Mouse (Mus musculus) forebrain, embryonic 16.5 days (tissue): Measurements from ENCODE around the gene Adarb2. TPM values are rescaled to one million over a fixed set of nuclear protein-coding genes. Genes with fewer than 3 reads are reported as not detected.
A peak's percentile ranks its signal among the peaks of the same experiment; 100 is the strongest.

Experiments used
- ATAC-seq: fragments of 200-750 bp; cut with Nextera tagmentation; 2 replicates; pipeline ENCODE4 v1.8.0; 2017; ENCODE audit warnings: mild to moderate bottlenecking, moderate library complexity
- H3K27ac ChIP-seq: fragments of 300-500 bp; sonication (generic); 2 replicates; pipeline ENCODE4 v1.5.1; 2014; ENCODE audit warnings: low read length, control low read depth
- H3K27me3 ChIP-seq: fragments of 300-500 bp; sonication (generic); replicated peaks from 2 replicates; pipeline ENCODE4 v1.6.1; 2014; ENCODE audit warnings: low read length; ENCODE audit not compliant: control insufficient read depth, insufficient read depth
- H3K36me3 ChIP-seq: fragments of 300-500 bp; sonication (generic); 2 replicates; pipeline ENCODE4 v1.6.1; 2014; ENCODE audit not compliant: control insufficient read depth, insufficient read depth
- H3K4me1 ChIP-seq: fragments of 300-500 bp; sonication (generic); replicated peaks from 2 replicates; pipeline ENCODE4 v1.6.1; 2014; ENCODE audit warnings: low read length; ENCODE audit not compliant: control insufficient read depth, insufficient read depth
- H3K4me2 ChIP-seq: fragments of 300-500 bp; sonication (generic); 2 replicates; pipeline ENCODE4 v1.6.1; 2014; ENCODE audit warnings: mild to moderate bottlenecking, low read length, control low read depth
- H3K4me3 ChIP-seq: fragments of 300-500 bp; sonication (generic); replicated peaks from 2 replicates; pipeline ENCODE4 v1.5.1; 2014; ENCODE audit warnings: mild to moderate bottlenecking, low read length, control low read depth
- H3K9ac ChIP-seq: fragments of 300-500 bp; sonication (generic); replicated peaks from 2 replicates; pipeline ENCODE4 v1.6.1; 2014; ENCODE audit warnings: low read depth, low read length, control low read depth
- H3K9me3 ChIP-seq: fragments of 300-500 bp; sonication (generic); 2 replicates; pipeline ENCODE4 v1.6.1; 2016; ENCODE audit warnings: low read length; ENCODE audit not compliant: control insufficient read depth
- WGBS: fragments of 180-500 bp; shearing (Covaris S2); extraction: QIAGEN DNeasy Blood & Tissue Kit; methylation state at CpG from one replicate; pipeline ENCODE4 v1.1.7; 2014; 5-methylcytosine and 5-hydroxymethylcytosine counted together
- polyA plus RNA-seq: library from polyadenylated mRNA; unstranded; fragments of >200 nt; fragmentation: Nextera tagmentation; extraction: Ambion mirVana; gene quantifications from 2 replicates; pipeline ENCODE4 v1.2.1, GENCODE M21; 2015

Gene Adarb2
- polyA plus RNA-seq, 1 experiment from 2014 or later = 30.0 TPM

GRCm38 (mm10) chr13:8424019-8424719 is 221.5 kb downstream of the Adarb2 start:
- Histone ChIP-seq H3K9ac (no peak overlapping the region), H3K4me3 (no peak overlapping the region), H3K36me3 (no peaks in the 10 kb centered on the region), H3K27me3 (no peaks in the 10 kb centered on the region), H3K4me2 (no peak overlapping the region), H3K9me3 (no peaks in the 10 kb centered on the region), H3K4me1 (0 out of 2 replicates have a peak, but pooled peaks cover 4% of the 10 kb centered on the region), H3K27ac (no peak overlapping the region)
- peak; percentile 70; the same call in 1 of the 2 replicates for ATAC-seq
- 66% methylated on average over 15 of the region's 15 CpGs for WGBS

DNA sequence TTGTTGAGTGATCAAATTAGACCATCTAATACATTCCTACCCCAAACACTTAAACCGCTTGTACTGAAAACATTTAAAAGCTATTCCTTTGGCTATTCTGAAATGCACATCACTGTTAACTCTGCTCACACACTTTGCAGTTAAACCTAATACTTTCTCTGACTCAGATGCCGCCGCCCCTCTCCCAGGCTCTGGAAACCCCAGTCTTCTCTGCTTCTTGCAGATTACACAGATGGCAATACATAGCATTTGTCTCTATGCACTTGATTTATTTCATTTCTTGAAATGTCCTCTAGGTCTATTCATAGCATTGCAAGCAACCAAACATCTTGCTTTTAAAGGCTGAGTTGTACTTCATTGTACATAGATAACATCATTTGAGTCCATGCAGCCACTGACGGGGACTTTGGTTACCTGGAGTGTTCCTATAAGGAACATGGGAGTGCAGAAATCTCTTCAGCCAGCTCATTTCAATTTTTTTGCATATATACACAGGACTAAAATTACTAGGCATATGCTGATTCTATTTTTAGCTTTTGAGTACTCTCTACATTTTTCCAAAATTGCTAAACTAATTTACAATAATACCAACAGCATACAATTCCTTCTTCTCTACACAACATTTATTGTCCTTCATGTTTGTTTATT is 236.6 kb downstream of the Adarb2 start:
- H3K27me3 ChIP-seq = no peaks in the 10 kb centered on the region
- no peaks in the 10 kb centered on the region for H3K4me1 ChIP-seq
- no peaks in the 10 kb centered on the region for H3K36me3 ChIP-seq
- H3K27ac ChIP-seq = no peak overlapping the region
- no peak overlapping the region for H3K9ac ChIP-seq
- ATAC-seq = 0 out of 2 replicates have a peak, but pooled peaks have one; percentile 31
- 84% methylated on average over 4 of the region's 4 CpGs for WGBS
- H3K4me2 ChIP-seq = no peak overlapping the region
- no peak overlapping the region for H3K4me3 ChIP-seq
- H3K9me3 ChIP-seq = no peaks in the 10 kb centered on the region

DNA sequence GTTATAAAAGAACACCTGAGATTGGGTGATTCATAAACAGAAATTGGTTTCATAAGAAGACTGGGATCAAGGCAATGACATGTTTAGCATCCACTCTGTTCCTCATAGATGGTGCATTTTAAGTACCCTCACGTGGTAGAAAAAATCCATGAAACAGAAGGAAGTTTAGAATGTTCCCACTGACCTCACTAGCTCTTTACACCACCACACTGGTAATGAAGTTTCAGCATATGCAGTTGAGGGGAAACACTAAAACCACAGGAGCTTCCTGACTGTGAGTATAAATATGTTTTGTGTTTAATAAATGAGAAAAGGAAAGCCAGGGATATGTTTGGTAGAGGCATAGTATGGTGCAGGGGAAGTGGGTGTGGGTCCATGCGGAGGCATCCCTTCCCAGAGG is 242.7 kb downstream of the Adarb2 start:
- no peaks in the 10 kb centered on the region for H3K36me3 ChIP-seq
- no peaks in the 10 kb centered on the region for H3K9me3 ChIP-seq
- no peak overlapping the region for H3K4me3 ChIP-seq
- WGBS = 86% methylated on average over 2 of the region's 2 CpGs
- H3K27me3 ChIP-seq = no peaks in the 10 kb centered on the region
- ATAC-seq = no peak
- H3K4me1 ChIP-seq = no peaks in the 10 kb centered on the region
- no peak overlapping the region for H3K9ac ChIP-seq
- H3K27ac ChIP-seq = no peak overlapping the region
- H3K4me2 ChIP-seq = no peak overlapping the region

GRCm38 (mm10) chr13:8448192-8448879 is 245.7 kb downstream of the Adarb2 start:
- ATAC-seq = no peak
- H3K36me3 ChIP-seq = no peaks in the 10 kb centered on the region
- H3K9ac ChIP-seq = no peak overlapping the region
- no peaks in the 10 kb centered on the region for H3K27me3 ChIP-seq
- 82% methylated on average over 8 of the region's 8 CpGs for WGBS
- no peaks in the 10 kb centered on the region for H3K4me1 ChIP-seq
- no peak overlapping the region for H3K4me2 ChIP-seq
- H3K27ac ChIP-seq = no peak overlapping the region
- H3K4me3 ChIP-seq = no peak overlapping the region
- H3K9me3 ChIP-seq = no peaks in the 10 kb centered on the region

DNA sequence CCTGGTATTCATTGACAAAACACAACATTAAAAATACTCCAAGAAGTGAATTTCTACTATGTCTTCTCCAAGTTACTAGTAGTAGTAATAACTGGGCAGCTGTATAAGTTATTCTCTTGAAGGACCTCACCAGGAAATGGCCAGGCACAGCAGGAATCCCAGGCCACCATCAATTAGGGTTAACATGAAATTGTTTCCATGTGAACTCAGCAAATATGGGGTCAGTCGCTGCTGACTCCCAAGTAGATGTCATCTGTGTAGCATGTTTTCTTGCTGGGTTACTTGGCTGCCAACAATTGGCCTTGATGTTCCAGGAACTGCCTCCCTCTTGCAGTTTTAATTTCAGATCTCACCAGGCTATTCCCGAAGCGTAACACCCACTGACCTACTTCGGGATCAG is 248.9 kb downstream of the Adarb2 start:
- no peak overlapping the region for H3K9ac ChIP-seq
- H3K27me3 ChIP-seq = no peaks in the 10 kb centered on the region
- no peak overlapping the region for H3K4me3 ChIP-seq
- H3K36me3 ChIP-seq = no peaks in the 10 kb centered on the region
- 86% methylated on average over 4 of the region's 4 CpGs for WGBS
- H3K4me2 ChIP-seq = no peak overlapping the region
- H3K4me1 ChIP-seq = no peaks in the 10 kb centered on the region
- ATAC-seq = no peak
- no peak overlapping the region for H3K27ac ChIP-seq
- no peaks in the 10 kb centered on the region for H3K9me3 ChIP-seq

- H3K36me3 ChIP-seq = no peaks in the 10 kb centered on the region
- no peak overlapping the region for H3K9ac ChIP-seq
- H3K4me3 ChIP-seq = no peak overlapping the region
- no peaks in the 10 kb centered on the region for H3K27me3 ChIP-seq
- no peak for ATAC-seq
- no peaks in the 10 kb centered on the region for H3K4me1 ChIP-seq
- 86% methylated on average over 3 of the region's 3 CpGs for WGBS
- H3K27ac ChIP-seq = no peak overlapping the region
- no peak overlapping the region for H3K4me2 ChIP-seq
- H3K9me3 ChIP-seq = no peaks in the 10 kb centered on the region
Measured at GRCm38 (mm10) chr13:8456886-8457285, 254.2 kb downstream of the Adarb2 start.

- no peak for ATAC-seq
- Histone ChIP-seq H3K4me2 (no peak overlapping the region), H3K27me3 (no peaks in the 10 kb centered on the region), H3K36me3 (no peaks in the 10 kb centered on the region), H3K27ac (no peak overlapping the region), H3K4me3 (no peak overlapping the region), H3K4me1 (no peaks in the 10 kb centered on the region), H3K9me3 (no peaks in the 10 kb centered on the region), H3K9ac (no peak overlapping the region)
- WGBS = 73% methylated on average over 3 of the region's 3 CpGs
Measured at GRCm38 (mm10) chr13:8457831-8458230, 255.2 kb downstream of the Adarb2 start.

DNA sequence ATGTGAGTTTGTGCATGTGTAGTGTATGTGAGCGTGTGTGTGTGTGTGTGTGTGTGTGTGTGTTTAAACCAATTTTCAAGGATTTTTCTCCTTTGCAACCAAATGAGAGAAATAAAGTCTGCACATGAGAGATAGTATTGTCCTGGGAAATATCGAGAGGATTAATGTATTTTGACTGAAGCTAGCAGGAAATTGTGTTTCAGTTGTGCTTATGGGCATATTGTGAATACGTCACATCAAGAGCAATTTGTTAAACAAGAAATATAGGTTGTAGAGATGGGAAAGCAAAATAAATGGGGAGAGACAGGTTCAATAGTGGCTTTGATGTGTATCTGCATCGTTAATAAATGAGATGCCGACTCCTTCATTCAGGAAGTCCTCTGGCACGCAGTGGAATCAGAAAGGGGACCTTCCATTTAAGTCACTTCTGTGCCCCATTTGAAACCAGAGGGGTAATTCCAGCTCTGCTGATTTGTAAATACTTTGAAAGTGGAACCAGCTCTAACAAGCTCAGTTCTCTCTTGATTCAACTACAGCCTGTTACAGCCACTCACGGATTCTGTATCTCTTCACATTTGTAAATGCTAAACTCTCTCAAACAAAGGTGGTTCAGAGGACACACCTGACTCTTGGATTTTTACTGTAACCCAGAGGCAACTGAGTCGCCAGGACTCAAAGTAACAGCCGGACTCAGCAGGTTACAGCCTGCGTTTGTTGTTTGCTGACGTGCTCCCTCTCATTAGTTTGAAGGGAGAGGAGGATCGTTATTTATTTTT is 265.1 kb downstream of the Adarb2 start:
- 45% methylated on average over 12 of the region's 12 CpGs for WGBS
- Histone ChIP-seq H3K27ac (no peak overlapping the region), H3K4me2 (no peak overlapping the region)

DNA sequence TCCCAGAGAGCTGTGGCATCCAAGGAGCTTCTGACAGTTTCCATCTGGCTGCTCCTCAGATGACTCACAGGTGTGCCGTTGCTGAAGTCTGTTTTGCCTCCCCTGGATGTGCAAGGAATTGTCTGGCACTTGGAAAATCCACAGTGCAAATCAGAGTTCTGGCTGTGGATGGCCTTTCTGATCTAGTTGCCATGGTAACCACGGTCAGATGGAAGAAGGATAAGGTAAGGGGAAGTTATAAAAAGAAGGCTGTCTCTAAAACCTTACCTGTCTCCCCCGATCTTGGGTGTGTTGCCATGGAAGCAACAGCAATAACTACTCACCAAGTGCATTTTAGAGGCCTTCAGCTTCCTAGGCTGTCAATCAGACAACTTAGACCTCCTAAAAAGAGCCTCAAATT is 273.6 kb downstream of the Adarb2 start:
- Histone ChIP-seq H3K4me3 (no peak overlapping the region), H3K9ac (no peak overlapping the region), H3K36me3 (no peaks in the 10 kb centered on the region), H3K27me3 (no peaks in the 10 kb centered on the region), H3K4me2 (no peak overlapping the region), H3K27ac (no peak overlapping the region), H3K9me3 (no peaks in the 10 kb centered on the region), H3K4me1 (no peaks in the 10 kb centered on the region)
- peak; percentile 47; the same call in 1 of the 2 replicates for ATAC-seq
- WGBS = 74% methylated on average over 3 of the region's 3 CpGs

More for the DNA sequence above, 265.1 kb downstream of the Adarb2 start:
- H3K9ac ChIP-seq = no peak overlapping the region
- no peaks in the 10 kb centered on the region for H3K27me3 ChIP-seq
- no peaks in the 10 kb centered on the region for H3K36me3 ChIP-seq
- no peaks in the 10 kb centered on the region; the same call in 1 of the 2 replicates for H3K4me1 ChIP-seq
- H3K4me3 ChIP-seq = no peak overlapping the region
- no peaks in the 10 kb centered on the region for H3K9me3 ChIP-seq
- no peak for ATAC-seq
